Comparison of ENCODE assay signal across 10 mouse cellular contexts in genomic region chr8:92113901-92114300, GRCm38 (mm10).
DNase-seq lines count a peak whose midpoint lies in the region; ATAC-seq lines count a peak whose summit lies in the region.
"Had no signal": no experiment of that assay in that cellular context is flagged by ENCODE, and none has a peak within 500 bp of the region (broad histone marks: within the 10 kb centered on the region; RNA-seq: fewer than 3 reads in every experiment).

No protein-coding gene starts in this region.

- peaks cover 10% of the 10 kb centered on the region; the same call in 1 of the 2 replicates for H3K27me3 ChIP-seq in heart, embryonic 10.5 days (ENCODE audit: insufficient read depth, poor library complexity, severe bottlenecking)
- H3K27me3 ChIP-seq in heart, embryonic 11.5 days (ENCODE audit: control insufficient read depth, insufficient read depth, low read length), result peaks cover 2% of the 10 kb centered on the region; the same call in 1 of the 2 replicates
- no peaks in the 10 kb centered on the region for H3K27me3 ChIP-seq in hindbrain, embryonic 12.5 days
- H3K27me3 ChIP-seq in neural tube, embryonic 13.5 days, result 0 out of 2 replicates have a peak, but pooled peaks cover 10% of the 10 kb centered on the region

- peak overlapping the region; percentile 12; the same call in 1 of the 2 replicates for H3K4me3 ChIP-seq in heart, embryonic 10.5 days
- H3K4me3 ChIP-seq in heart, embryonic 11.5 days (ENCODE audit: low read depth, low read length), result no peak overlapping the region
- H3K4me3 ChIP-seq in hindbrain, embryonic 12.5 days, result no peak overlapping the region
- no peak overlapping the region for H3K4me3 ChIP-seq in neural tube, embryonic 13.5 days

- H3K27ac ChIP-seq in heart, embryonic 10.5 days, result no peak overlapping the region
- no peak overlapping the region for H3K27ac ChIP-seq in heart, embryonic 11.5 days (ENCODE audit: low read depth, low read length)
- H3K27ac ChIP-seq in hindbrain, embryonic 12.5 days, result no peak overlapping the region
- no peak overlapping the region for H3K27ac ChIP-seq in neural tube, embryonic 13.5 days (replicated peaks)

- H3K36me3 ChIP-seq in heart, embryonic 10.5 days, result no peaks in the 10 kb centered on the region
- H3K36me3 ChIP-seq in heart, embryonic 11.5 days (ENCODE audit: control insufficient read depth, insufficient read depth, low read length), result no peaks in the 10 kb centered on the region
- H3K36me3 ChIP-seq in hindbrain, embryonic 12.5 days, result no peaks in the 10 kb centered on the region
- no peaks in the 10 kb centered on the region for H3K36me3 ChIP-seq in neural tube, embryonic 13.5 days

- 0 out of 2 replicates have a peak, but pooled peaks cover 4% of the 10 kb centered on the region for H3K4me1 ChIP-seq in heart, embryonic 10.5 days
- H3K4me1 ChIP-seq in heart, embryonic 11.5 days (ENCODE audit: control insufficient read depth, insufficient read depth, low read length), result no peaks in the 10 kb centered on the region
- peaks cover 18% of the 10 kb centered on the region for H3K4me1 ChIP-seq in hindbrain, embryonic 12.5 days
- H3K4me1 ChIP-seq in neural tube, embryonic 13.5 days (replicated peaks), result peaks cover 18% of the 10 kb centered on the region

- no peak overlapping the region for H3K4me2 ChIP-seq in heart, embryonic 11.5 days
- peak overlapping the region; percentile 28 for H3K4me2 ChIP-seq in hindbrain, embryonic 12.5 days (replicated peaks)
- peak overlapping the region; percentile 34 for H3K4me2 ChIP-seq in neural tube, embryonic 13.5 days

- no peaks in the 10 kb centered on the region for H3K9me3 ChIP-seq in heart, embryonic 10.5 days
- no peaks in the 10 kb centered on the region for H3K9me3 ChIP-seq in heart, embryonic 11.5 days (replicated peaks; ENCODE audit: control insufficient read depth, low read length)
- H3K9me3 ChIP-seq in hindbrain, embryonic 12.5 days (replicated peaks), result no peaks in the 10 kb centered on the region
- H3K9me3 ChIP-seq in neural tube, embryonic 13.5 days, result no peaks in the 10 kb centered on the region

- DNase-seq in heart, embryonic 10.5 days (ENCODE audit: low spot score), result no peak
- DNase-seq in lung, postnatal 10 days, result peak; percentile 22
- no peak for DNase-seq in lung, adult 18-20 months
- DNase-seq in adrenal gland, postnatal 10 days, result no peak
- DNase-seq in left cerebral cortex, adult 9 months (ENCODE audit: low spot score in 2 of 2), result no peak
- DNase-seq: gastrocnemius, postnatal 14 days; thymus, adult 18-20 months had no signal

- WGBS in heart, embryonic 10.5 days, result 11% methylated on average over 9 of the region's 9 CpGs
- WGBS in heart, embryonic 11.5 days (ENCODE audit: insufficient replicate concordance), result 9% methylated on average over 9 of the region's 9 CpGs
- WGBS in hindbrain, embryonic 12.5 days, result 8% methylated on average over 9 of the region's 9 CpGs
- WGBS in neural tube, embryonic 13.5 days, result 5% methylated on average over 9 of the region's 9 CpGs

- H3K9ac ChIP-seq in heart, embryonic 11.5 days (ENCODE audit: low read depth, low read length), result no peak overlapping the region
- no peak overlapping the region for H3K9ac ChIP-seq in hindbrain, embryonic 12.5 days
- H3K9ac ChIP-seq in neural tube, embryonic 13.5 days, result no peak overlapping the region

- ATAC-seq in heart, embryonic 11.5 days (replicated peaks; ENCODE audit: insufficient number of reproducible peaks, low FRiP score, low TSS enrichment), result no peak
- no peak for ATAC-seq in hindbrain, embryonic 12.5 days (ENCODE audit: low FRiP score)
- ATAC-seq in neural tube, embryonic 13.5 days (ENCODE audit: low read depth), result no peak
